Mouse (Mus musculus): Measurements from ENCODE around the gene Tmem186. TPM values are rescaled to one million over a fixed set of nuclear protein-coding genes. Genes with fewer than 3 reads are reported as not detected.

Gene Tmem186
- polyA plus RNA-seq (2014; fragmentation: Illumina TruSeq; extraction: RNeasy Lipid Tissue Mini Kit (QIAGEN cat#74804); ENCODE audit: low read depth, low replicate concordance) = 3.8 TPM

GRCm38 (mm10) chr16:8637217-8638051 lies at the start of gene Tmem186, which contains the start of gene Pmm2:
Gene Tmem186 (minus strand): TSS chr16:8637712.
Gene Pmm2 (plus strand): TSS chr16:8637674.

GRCm38 (mm10) chr16:8680470-8680869 lies 43.0 kb upstream of the Tmem186 start, which contains the start of gene Gm5767:
Gene Gm5767 (plus strand): TSS chr16:8680770.

GRCm38 (mm10) chr16:8671551-8672349 lies 34.2 kb upstream of the Tmem186 start, which contains the start of gene Carhsp1:
Gene Carhsp1 (minus strand): TSS chr16:8672155.

Other genes with a start within 250 kb of the Tmem186 start
- not detected for gene Tmem114, start 212.6 kb downstream of the Tmem186 start, polyA plus RNA-seq (2014; fragmentation: Illumina TruSeq; extraction: RNeasy Lipid Tissue Mini Kit (QIAGEN cat#74804); ENCODE audit: low read depth, low replicate concordance)
- gene Mettl22, start 166.9 kb downstream of the Tmem186 start, polyA plus RNA-seq (2014; fragmentation: Illumina TruSeq; extraction: RNeasy Lipid Tissue Mini Kit (QIAGEN cat#74804); ENCODE audit: low read depth, low replicate concordance) = 1.3 TPM
- 220 TPM for gene Abat, start 124.3 kb downstream of the Tmem186 start, polyA plus RNA-seq (2014; fragmentation: Illumina TruSeq; extraction: RNeasy Lipid Tissue Mini Kit (QIAGEN cat#74804); ENCODE audit: low read depth, low replicate concordance)
- 107 TPM for gene Pmm2, start within 50 bp of the Tmem186 start, polyA plus RNA-seq (2014; fragmentation: Illumina TruSeq; extraction: RNeasy Lipid Tissue Mini Kit (QIAGEN cat#74804); ENCODE audit: low read depth, low replicate concordance)
- gene Carhsp1, start 34.4 kb upstream of the Tmem186 start, polyA plus RNA-seq (2014; fragmentation: Illumina TruSeq; extraction: RNeasy Lipid Tissue Mini Kit (QIAGEN cat#74804); ENCODE audit: low read depth, low replicate concordance) = 27.2 TPM
- not detected for gene Gm5767, start 43.1 kb upstream of the Tmem186 start, polyA plus RNA-seq (2014; fragmentation: Illumina TruSeq; extraction: RNeasy Lipid Tissue Mini Kit (QIAGEN cat#74804); ENCODE audit: low read depth, low replicate concordance)
- 59.1 TPM for gene Usp7, start 154.6 kb upstream of the Tmem186 start, polyA plus RNA-seq (2014; fragmentation: Illumina TruSeq; extraction: RNeasy Lipid Tissue Mini Kit (QIAGEN cat#74804); ENCODE audit: low read depth, low replicate concordance)
- gene 1810013L24Rik, start 192.4 kb upstream of the Tmem186 start, polyA plus RNA-seq (2014; fragmentation: Illumina TruSeq; extraction: RNeasy Lipid Tissue Mini Kit (QIAGEN cat#74804); ENCODE audit: low read depth, low replicate concordance) = 54.4 TPM

Data from liver, adult 10 weeks (tissue).